ENCODE assay signal across 8 mouse cellular contexts in the genomic region with DNA sequence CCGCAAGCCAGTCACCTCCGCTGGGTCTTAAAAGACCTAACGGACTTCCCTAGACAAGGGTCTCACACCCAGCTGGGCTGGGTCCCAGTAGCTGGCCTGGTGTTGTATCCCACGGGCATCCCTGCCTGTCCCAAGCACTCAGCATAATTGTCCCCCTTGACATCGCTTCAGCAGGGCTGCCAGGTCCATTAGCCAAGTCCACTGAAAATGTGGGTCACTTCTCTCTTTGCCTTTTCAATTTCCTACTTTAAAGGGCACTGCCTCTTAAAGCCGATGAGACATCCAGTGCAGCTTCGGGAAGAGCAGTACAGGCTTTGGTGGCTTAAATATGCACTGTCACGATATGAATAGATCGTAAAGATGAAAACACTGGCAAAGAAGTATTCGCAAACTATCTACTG. TPM values are rescaled to one million over a fixed set of nuclear protein-coding genes. Genes with fewer than 3 reads are reported as not detected.
A peak's percentile ranks its signal among the peaks of the same experiment; 100 is the strongest.
DNase-seq lines count a peak whose midpoint lies in the region; ATAC-seq lines count a peak whose summit lies in the region.

No protein-coding gene starts in this region.

- no peaks in the 10 kb centered on the region for H3K27me3 ChIP-seq in neural tube, embryonic 12.5 days (replicated peaks)
- H3K27me3 ChIP-seq in hindbrain, embryonic 15.5 days = no peaks in the 10 kb centered on the region
- H3K27me3 ChIP-seq in kidney, embryonic 14.5 days (ENCODE audit: control insufficient read depth, insufficient read depth, low read length) = peaks cover 2% of the 10 kb centered on the region; the same call in 1 of the 2 replicates

- ATAC-seq in neural tube, embryonic 12.5 days (ENCODE audit: low FRiP score, low read depth) = 0 out of 2 replicates have a peak, but pooled peaks have one; percentile 37
- 0 out of 2 replicates have a peak, but pooled peaks have one; percentile 71 for ATAC-seq in hindbrain, embryonic 15.5 days (ENCODE audit: low FRiP score, low read depth)
- ATAC-seq in kidney, embryonic 14.5 days (ENCODE audit: low FRiP score, low TSS enrichment) = no peak

- 70% methylated on average over 10 of the region's 10 CpGs for WGBS in neural tube, embryonic 12.5 days
- WGBS in hindbrain, embryonic 15.5 days = 57% methylated on average over 10 of the region's 10 CpGs
- WGBS in kidney, embryonic 14.5 days = 68% methylated on average over 10 of the region's 10 CpGs

- H3K4me3 ChIP-seq in neural tube, embryonic 12.5 days = no peak overlapping the region
- no peak overlapping the region for H3K4me3 ChIP-seq in hindbrain, embryonic 15.5 days
- no peak overlapping the region for H3K4me3 ChIP-seq in kidney, embryonic 14.5 days (ENCODE audit: low read length)

- H3K4me1 ChIP-seq in neural tube, embryonic 12.5 days = peaks cover 7% of the 10 kb centered on the region; the same call in 1 of the 2 replicates
- peaks cover 8% of the 10 kb centered on the region for H3K4me1 ChIP-seq in hindbrain, embryonic 15.5 days (replicated peaks)
- H3K4me1 ChIP-seq in kidney, embryonic 14.5 days (ENCODE audit: control insufficient read depth, insufficient read depth, low read length) = no peaks in the 10 kb centered on the region; the same call in 1 of the 2 replicates

- peak overlapping the region; percentile 29; the same call in 1 of the 2 replicates for H3K9ac ChIP-seq in neural tube, embryonic 12.5 days
- no peak overlapping the region for H3K9ac ChIP-seq in hindbrain, embryonic 15.5 days
- no peak overlapping the region for H3K9ac ChIP-seq in kidney, embryonic 14.5 days (ENCODE audit: low read depth, low read length)

- peak overlapping the region; percentile 34 for H3K4me2 ChIP-seq in neural tube, embryonic 12.5 days (replicated peaks)
- H3K4me2 ChIP-seq in hindbrain, embryonic 15.5 days = peak overlapping the region; percentile 31
- no peak overlapping the region for H3K4me2 ChIP-seq in kidney, embryonic 14.5 days (replicated peaks; ENCODE audit: low read depth, low read length)

- no peak overlapping the region for H3K27ac ChIP-seq in neural tube, embryonic 12.5 days
- H3K27ac ChIP-seq in hindbrain, embryonic 15.5 days (replicated peaks) = peak overlapping the region; percentile 30; the same call in 1 of the 2 replicates
- H3K27ac ChIP-seq in kidney, embryonic 14.5 days (ENCODE audit: low read depth, low read length) = no peak overlapping the region

- no peaks in the 10 kb centered on the region for H3K36me3 ChIP-seq in neural tube, embryonic 12.5 days
- no peaks in the 10 kb centered on the region for H3K36me3 ChIP-seq in hindbrain, embryonic 15.5 days
- no peaks in the 10 kb centered on the region for H3K36me3 ChIP-seq in kidney, embryonic 14.5 days (ENCODE audit: control insufficient read depth, insufficient read depth, low read length)

- no peaks in the 10 kb centered on the region for H3K9me3 ChIP-seq in neural tube, embryonic 12.5 days
- H3K9me3 ChIP-seq in hindbrain, embryonic 15.5 days = no peaks in the 10 kb centered on the region
- H3K9me3 ChIP-seq in kidney, embryonic 14.5 days (ENCODE audit: control insufficient read depth, low read length) = no peaks in the 10 kb centered on the region

- peak; percentile 44 to 51 for DNase-seq in frontal cortex, postnatal 10 days (ENCODE audit: low spot score in 2 of 2)
- no peak for DNase-seq in frontal cortex, postnatal 14 days (ENCODE audit: low spot score in 2 of 2)
- DNase-seq in neural tube, embryonic 10.5 days (ENCODE audit: extremely low spot score, low spot score) = no peak
- DNase-seq in retina, postnatal 1 day = peak; percentile 90
- no peak for DNase-seq in yolk sac, embryonic 10.5 days (ENCODE audit: low spot score)

RNA-seq across cellular contexts. Expression of a gene that starts 7.6 kb away (rescaled TPM):
- polyA plus RNA-seq in neural tube, embryonic 12.5 days (2016; fragmentation: Nextera tagmentation; extraction: Ambion mirVana) = 35.2 and 42.7 TPM in 2 replicates
- polyA plus RNA-seq in hindbrain, embryonic 15.5 days (2015; fragmentation: Nextera tagmentation; extraction: Ambion mirVana) = 28.1 and 34.2 TPM in 2 replicates
- polyA plus RNA-seq in kidney, embryonic 14.5 days (2014; fragmentation: Nextera tagmentation; extraction: Ambion mirVana) = 30.8 and 37.6 TPM in 2 replicates

Comparison
In these comparisons a context has a peak if more than half of its experiments do, and no peak if none do; other contexts are left out.
1. DNase-seq: peak in frontal cortex, postnatal 10 days (2 of 2) and retina, postnatal 1 day (single experiment); none in frontal cortex, postnatal 14 days (0 of 2), neural tube, embryonic 10.5 days (single experiment) and yolk sac, embryonic 10.5 days (single experiment).